Mouse (Mus musculus) megakaryocyte, embryonic 14.5 days (primary cell): ENCODE measurements at regions not wholly inside any gene's neighbourhood (a gene's known extent, or its start where the extent isn't known, plus 50 kb on each side); places are given as distances from the start of the nearest gene placed in this dataset.

Experiments
- FLI1 ChIP-seq: IDR thresholded peaks from 2 replicates; pipeline ENCODE4 v1.6.1; 2012; ENCODE audit warnings: low read length, inconsistent platforms, mixed read lengths
- GATA1 ChIP-seq: IDR thresholded peaks from 3 replicates; pipeline ENCODE4 v1.6.1; 2012; ENCODE audit warnings: mixed read lengths, low read length, inconsistent platforms, borderline replicate concordance

DNA sequence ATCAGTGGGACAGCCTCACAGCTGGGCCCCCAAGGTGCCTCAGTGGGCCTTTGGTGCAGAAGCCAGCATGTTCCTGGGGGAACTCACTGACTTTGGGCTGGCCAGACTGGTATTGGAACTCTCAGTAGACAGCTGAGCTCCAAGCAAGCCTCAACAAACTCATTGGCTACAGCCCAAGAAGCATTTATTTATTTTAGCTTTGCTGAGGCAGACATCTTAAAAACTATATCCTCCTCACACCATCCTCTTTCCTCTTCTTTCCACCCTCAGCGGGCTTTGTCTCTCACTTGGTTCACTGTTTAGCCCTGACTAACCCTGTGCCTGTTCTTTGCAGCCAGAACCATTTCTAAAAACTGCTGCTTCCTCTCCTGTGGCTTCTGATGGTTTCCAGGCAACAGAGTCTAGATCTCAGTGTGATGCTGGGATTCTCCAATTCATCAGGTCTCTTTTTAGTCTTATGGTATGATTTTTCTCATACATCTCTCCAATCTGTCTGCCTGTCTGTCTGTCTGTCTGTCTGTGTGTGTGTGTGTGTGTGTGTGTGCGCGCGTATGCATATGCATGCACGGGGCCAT lies 328.6 kb upstream of the Eif4g2 start:
- no peak for TF ChIP-seq GATA1
- TF ChIP-seq FLI1: no peak
